Mouse (Mus musculus) lung, postnatal 0 days (tissue): ENCODE results near the gene Traf3ip1. TPM values are rescaled to one million over a fixed set of nuclear protein-coding genes. Genes with fewer than 3 reads are reported as not detected.

ENCODE experiments used
- ATAC-seq: fragments of 200-750 bp; cut with Nextera tagmentation; 2 replicates; pipeline ENCODE4 v1.8.0; 2017; ENCODE audit warnings: moderate library complexity
- DNase-seq: peaks from one replicate; pipeline ENCODE4 v3.0.0-alpha.2; 2016; ENCODE audit warnings: low spot score
- H3K27ac ChIP-seq: fragments of 300-500 bp; sonication (generic); 2 replicates; pipeline ENCODE4 v1.5.1; 2014; ENCODE audit warnings: antibody characterized with exemption, mild to moderate bottlenecking, low read length, mixed read lengths
- H3K27me3 ChIP-seq: fragments of 300-500 bp; sonication (generic); replicated peaks from 2 replicates; pipeline ENCODE4 v1.6.1; 2014; ENCODE audit warnings: low read length, mixed read lengths; ENCODE audit not compliant: insufficient read depth
- H3K36me3 ChIP-seq: fragments of 300-500 bp; sonication (generic); 2 replicates; pipeline ENCODE4 v1.6.1; 2014; ENCODE audit warnings: low read length, mixed read lengths; ENCODE audit not compliant: insufficient read depth
- H3K4me1 ChIP-seq: fragments of 300-500 bp; sonication (generic); 2 replicates; pipeline ENCODE4 v1.6.1; 2014; ENCODE audit warnings: antibody characterized with exemption, low read depth, low read length, mixed read lengths; ENCODE audit not compliant: insufficient read depth
- H3K4me2 ChIP-seq: fragments of 300-500 bp; sonication (generic); replicated peaks from 2 replicates; pipeline ENCODE4 v1.6.1; 2014; ENCODE audit warnings: low read depth, mild to moderate bottlenecking, low read length, moderate library complexity, mixed read lengths
- H3K4me3 ChIP-seq: fragments of 300-500 bp; sonication (generic); 2 replicates; pipeline ENCODE4 v1.5.1; 2014; ENCODE audit warnings: low read depth, low read length
- H3K9ac ChIP-seq: fragments of 300-500 bp; sonication (generic); replicated peaks from 2 replicates; pipeline ENCODE4 v1.6.1; 2014; ENCODE audit warnings: low read depth, mild to moderate bottlenecking
- H3K9me3 ChIP-seq: fragments of 300-500 bp; sonication (generic); 2 replicates; pipeline ENCODE4 v1.6.1; 2016; ENCODE audit warnings: low read length, mixed read lengths
- CTCF ChIP-seq: IDR thresholded peaks from 2 replicates; pipeline ENCODE4 v1.5.1; 2016; ENCODE audit warnings: antibody characterized with exemption, mild to moderate bottlenecking
- EP300 ChIP-seq: IDR thresholded peaks from 2 replicates; pipeline ENCODE4 v1.6.1; 2016; ENCODE audit warnings: antibody characterized with exemption, mild to moderate bottlenecking, control low read depth
- WGBS: fragments of 180-500 bp; shearing (Covaris S2); extraction: QIAGEN DNeasy Blood & Tissue Kit; methylation state at CpG from one replicate; pipeline ENCODE4 v1.1.7; 2014; 5-methylcytosine and 5-hydroxymethylcytosine counted together
- polyA plus RNA-seq: library from polyadenylated mRNA; unstranded; fragments of >200 nt; fragmentation: Nextera tagmentation; extraction: Ambion mirVana; gene quantifications from 2 replicates; pipeline ENCODE4 v1.2.1, GENCODE M21; 2015

Gene Traf3ip1
- polyA plus RNA-seq, 1 experiment from 2014 or later = 11.0 TPM

- Histone ChIP-seq H3K36me3 (no peaks in the 10 kb centered on the region), H3K27ac (peak overlapping the region; percentile 98), H3K4me1 (peaks cover 47% of the 10 kb centered on the region), H3K9me3 (no peaks in the 10 kb centered on the region), H3K4me3 (peak overlapping the region; percentile 83), H3K27me3 (no peaks in the 10 kb centered on the region), H3K9ac (peak overlapping the region; percentile 39; the same call in 1 of the 2 replicates), H3K4me2 (peak overlapping the region; percentile 74)
- 0 out of 2 replicates have a peak, but pooled peaks have one; percentile 24 for TF ChIP-seq EP300
- no peak for TF ChIP-seq CTCF
- DNase-seq (peak; percentile 79), ATAC-seq (peak; percentile 9)
- WGBS = 49% methylated on average over 4 of the region's 4 CpGs
Observed at GRCm38 (mm10) chr1:91457116-91457515, 37.3 kb upstream of the Traf3ip1 start.

GRCm38 (mm10) chr1:91457698-91458097, 36.7 kb upstream of the Traf3ip1 start:
- H3K9ac ChIP-seq = peak overlapping the region; percentile 39
- H3K4me2 ChIP-seq = peak overlapping the region; percentile 74
- ATAC-seq (no peak), DNase-seq (peak; percentile 46)
- WGBS = 31% methylated on average over 5 of the region's 5 CpGs
- H3K27me3 ChIP-seq = no peaks in the 10 kb centered on the region
- H3K27ac ChIP-seq = peak overlapping the region; percentile 98
- H3K4me1 ChIP-seq = peaks cover 41% of the 10 kb centered on the region
- H3K9me3 ChIP-seq = no peaks in the 10 kb centered on the region
- peak overlapping the region; percentile 83 for H3K4me3 ChIP-seq
- TF ChIP-seq CTCF (no peak), EP300 (no peak)
- no peaks in the 10 kb centered on the region for H3K36me3 ChIP-seq

- Histone ChIP-seq H3K4me1 (peaks cover 40% of the 10 kb centered on the region), H3K9me3 (no peaks in the 10 kb centered on the region), H3K4me2 (peak overlapping the region; percentile 74), H3K27ac (peak overlapping the region; percentile 98), H3K4me3 (peak overlapping the region; percentile 83), H3K27me3 (no peaks in the 10 kb centered on the region), H3K36me3 (no peaks in the 10 kb centered on the region), H3K9ac (peak overlapping the region; percentile 96)
- peak; percentile 98 for DNase-seq
- ATAC-seq = peak; percentile 57
- 4% methylated on average over 8 of the region's 8 CpGs for WGBS
- TF ChIP-seq CTCF (no peak; the same call in 1 of the 2 replicates), EP300 (peak; percentile 93)
Observed at GRCm38 (mm10) chr1:91458223-91458861, 36.1 kb upstream of the Traf3ip1 start.

GRCm38 (mm10) chr1:91459059-91459809, 35.2 kb upstream of the Traf3ip1 start, which contains the start of gene Per2:
Per2 (minus strand) TSS chr1:91459324.
- no peaks in the 10 kb centered on the region for H3K9me3 ChIP-seq
- H3K36me3 ChIP-seq = no peaks in the 10 kb centered on the region
- peaks cover 33% of the 10 kb centered on the region for H3K4me1 ChIP-seq
- DNase-seq = peak; percentile 99
- TF ChIP-seq EP300 (peak; percentile 79), CTCF (peak; percentile 60)
- peak within 1 kb of the TSS; percentile 83 for H3K4me3 ChIP-seq
- peak; percentile 84 for ATAC-seq
- peak within 1 kb of the TSS; percentile 96 for H3K9ac ChIP-seq
- peak within 1 kb of the TSS; percentile 74 for H3K4me2 ChIP-seq
- H3K27me3 ChIP-seq = no peaks in the 10 kb centered on the region
- under 1% methylated on average over 84 of the region's 91 CpGs for WGBS
- peak within 1 kb of the TSS; percentile 98 for H3K27ac ChIP-seq

- no peaks in the 10 kb centered on the region for H3K27me3 ChIP-seq
- TF ChIP-seq CTCF (no peak), EP300 (no peak)
- no peaks in the 10 kb centered on the region for H3K9me3 ChIP-seq
- peaks cover 29% of the 10 kb centered on the region for H3K4me1 ChIP-seq
- 30% methylated on average over 7 of the region's 7 CpGs for WGBS
- peak overlapping the region; percentile 83 for H3K4me3 ChIP-seq
- DNase-seq = peak; percentile 4
- no peaks in the 10 kb centered on the region for H3K36me3 ChIP-seq
- no peak overlapping the region for H3K9ac ChIP-seq
- H3K4me2 ChIP-seq = peak overlapping the region; percentile 74
- no peak overlapping the region for H3K27ac ChIP-seq
- no peak for ATAC-seq
Observed at GRCm38 (mm10) chr1:91460069-91460468, 34.4 kb upstream of the Traf3ip1 start.

GRCm38 (mm10) chr1:91460564-91460963, 33.9 kb upstream of the Traf3ip1 start:
- DNase-seq = no peak
- H3K9ac ChIP-seq = no peak overlapping the region
- H3K36me3 ChIP-seq = no peaks in the 10 kb centered on the region
- no peaks in the 10 kb centered on the region for H3K9me3 ChIP-seq
- 52% methylated on average over 4 of the region's 4 CpGs for WGBS
- TF ChIP-seq CTCF (no peak; the same call in 1 of the 2 replicates), EP300 (no peak)
- peaks cover 24% of the 10 kb centered on the region for H3K4me1 ChIP-seq
- no peak for ATAC-seq
- H3K4me3 ChIP-seq = no peak overlapping the region
- no peaks in the 10 kb centered on the region for H3K27me3 ChIP-seq
- no peak overlapping the region for H3K27ac ChIP-seq
- H3K4me2 ChIP-seq = no peak overlapping the region
